Mouse (Mus musculus): ENCODE measurements around the gene Slc22a16. TPM values are rescaled to one million over a fixed set of nuclear protein-coding genes. Genes with fewer than 3 reads are reported as not detected.

Slc22a16 gene
- not detected in 2 replicates for polyA plus RNA-seq (2021; fragmentation: Nextera tagmentation)
- long read RNA-seq, experiment 1 = 0 reads
- long read RNA-seq, experiment 2 = 0 reads

GRCm38 (mm10) chr10:40570036-40570435, at the start of gene Slc22a16:
TSS of gene Slc22a16 (plus strand) at chr10:40570336.

GRCm38 (mm10) chr10:40629656-40630311, 59.6 kb downstream of the Slc22a16 start, which contains the start of gene Ddo:
TSS of gene Ddo (plus strand) at chr10:40630011.

Other genes with a start within 250 kb of the Slc22a16 start
- gene Cdk19, start 230.8 kb upstream of the Slc22a16 start, polyA plus RNA-seq (2021; fragmentation: Nextera tagmentation) = 4.4 and 4.8 TPM in 2 replicates
- gene Ddo, start 59.7 kb downstream of the Slc22a16 start, polyA plus RNA-seq (2021; fragmentation: Nextera tagmentation) = 10.8 and 14.1 TPM in 2 replicates
- gene Mettl24, start 112.9 kb downstream of the Slc22a16 start, polyA plus RNA-seq (2021; fragmentation: Nextera tagmentation) = 2.8 and 3.5 TPM in 2 replicates